Mouse (Mus musculus): ENCODE measurements at regions not wholly inside any gene's neighbourhood (a gene's known extent, or its start where the extent isn't known, plus 50 kb on each side); places are given as distances from the start of the nearest gene placed in this dataset.

- DNase-seq (ENCODE audit: low spot score in 2 of 2), result no peak
These were observed 68.4 kb upstream of the Thpo start for GRCm38 (mm10) chr16:20802724-20803123.

DNA sequence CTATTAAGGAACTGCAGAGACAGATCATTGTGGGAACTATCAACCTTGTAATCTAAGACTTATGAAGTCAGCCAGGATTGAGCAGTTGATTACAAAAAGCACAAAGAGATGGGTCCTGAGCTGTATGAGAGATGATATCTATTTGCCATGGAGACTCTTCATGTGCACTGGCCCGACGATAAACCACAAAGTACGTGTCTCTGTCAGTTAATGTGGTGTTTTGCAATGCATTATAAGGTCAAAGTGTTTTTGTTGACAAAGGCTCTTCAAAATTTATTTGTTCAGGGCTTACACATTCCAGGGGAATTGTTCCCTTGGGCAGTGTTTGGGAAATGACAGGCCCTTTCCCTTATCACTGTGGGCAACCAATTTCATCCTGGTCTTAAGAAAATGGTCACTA is 65.7 kb upstream of the Thpo start:
- no peak for DNase-seq (ENCODE audit: low spot score in 2 of 2)

- no peak for DNase-seq (ENCODE audit: low spot score in 2 of 2)
These were observed 63.8 kb upstream of the Thpo start for GRCm38 (mm10) chr16:20798115-20798514.

- DNase-seq (ENCODE audit: low spot score in 2 of 2), result no peak
These were observed 60.4 kb upstream of the Thpo start for GRCm38 (mm10) chr16:20794721-20795120.
